Mouse (Mus musculus) CH12.LX (cell line): ENCODE measurements around the gene Olfr221. TPM values are rescaled to one million over a fixed set of nuclear protein-coding genes. Genes with fewer than 3 reads are reported as not detected.

Experiments
- DNase-seq: peaks from one replicate; pipeline ENCODE4 v3.0.0-alpha.2; 2013; ENCODE audit errors: extremely low read depth
- H3K27ac ChIP-seq: 2 replicates; pipeline ENCODE4 v1.5.1; 2012; ENCODE audit warnings: low read depth, mild to moderate bottlenecking, control low read depth, moderate library complexity; ENCODE audit not compliant: insufficient read depth
- H3K27me3 ChIP-seq: replicated peaks from 2 replicates; pipeline ENCODE3; 2012; ENCODE audit warnings: inconsistent platforms
- H3K36me3 ChIP-seq, 2 experiments: replicated peaks in 1 of 2; 2 replicates each; pipeline versions ENCODE3 to v1.6.1; 2012; ENCODE audit warnings: inconsistent platforms in 1 of 2, low read length in 1 of 2, mild to moderate bottlenecking in 1 of 2, mixed read lengths in 1 of 2, moderate library complexity in 1 of 2; ENCODE audit not compliant: control insufficient read depth in 1 of 2, insufficient read depth in 1 of 2
- H3K4me1 ChIP-seq, 2 experiments: 2 replicates each; pipeline ENCODE4 v1.6.1; 2012; ENCODE audit warnings: inconsistent platforms in 1 of 2, moderate library complexity in 1 of 2; ENCODE audit not compliant: insufficient read depth in 2 of 2, control insufficient read depth in 1 of 2
- H3K4me2 ChIP-seq: 2 replicates; pipeline ENCODE4 v1.6.1; 2012; ENCODE audit warnings: low read depth, mild to moderate bottlenecking, control low read depth; ENCODE audit not compliant: poor library complexity, insufficient read depth, severe bottlenecking
- H3K4me3 ChIP-seq, 3 experiments: fragments of 150-350 bp in 1 of 3; sonication (generic) in 1 of 3; replicated peaks in 1 of 3; 2 replicates each; pipeline versions ENCODE3 to v1.5.1; 2011 to 2012; ENCODE audit warnings: low read depth in 2 of 3, low read length in 2 of 3, mild to moderate bottlenecking in 2 of 3, moderate library complexity in 2 of 3, control low read depth in 1 of 3, improper control_type of control experiment in 1 of 3, inconsistent platforms in 1 of 3, mixed read lengths in 1 of 3; ENCODE audit not compliant: poor library complexity in 1 of 3
- H3K79me2 ChIP-seq: replicated peaks from 2 replicates; pipeline ENCODE4 v1.6.1; 2012; ENCODE audit warnings: mild to moderate bottlenecking, moderate library complexity; ENCODE audit not compliant: control insufficient read depth, poor library complexity, insufficient read depth, severe bottlenecking; ENCODE audit errors: extremely low read depth
- H3K9ac ChIP-seq: 2 replicates; pipeline ENCODE4 v1.6.1; 2012; ENCODE audit warnings: low read depth, mild to moderate bottlenecking, control low read depth, moderate library complexity; ENCODE audit not compliant: insufficient read depth
- H3K9me3 ChIP-seq: replicated peaks from 2 replicates; pipeline ENCODE3; 2012; ENCODE audit warnings: low read length, inconsistent platforms, mixed read lengths
- CHD1 ChIP-seq: IDR thresholded peaks from 2 replicates; pipeline ENCODE4 v1.6.1; 2012; ENCODE audit warnings: low read depth, low read length, improper control_type of control experiment, inconsistent platforms
- ELF1 ChIP-seq: IDR thresholded peaks from 2 replicates; pipeline ENCODE4 v1.6.1; 2014; ENCODE audit warnings: low read depth, mild to moderate bottlenecking, inconsistent platforms, low read length, improper control_type of control experiment
- EP300 ChIP-seq: IDR thresholded peaks from 2 replicates; pipeline ENCODE4 v1.6.1; 2011; ENCODE audit warnings: low read length, improper control_type of control experiment
- ETS1 ChIP-seq: conservative IDR thresholded peaks from 2 replicates; pipeline ENCODE4 v1.6.1; 2012; ENCODE audit warnings: low read depth, mild to moderate bottlenecking, inconsistent platforms, low read length, improper control_type of control experiment, moderate library complexity
- JUN ChIP-seq: IDR thresholded peaks from 2 replicates; pipeline ENCODE4 v1.6.1; 2011; ENCODE audit warnings: low read depth, mild to moderate bottlenecking, low read length, improper control_type of control experiment, moderate library complexity; ENCODE audit not compliant: insufficient read depth
- MXI1 ChIP-seq: IDR thresholded peaks from 2 replicates; pipeline ENCODE4 v1.6.1; 2011; ENCODE audit warnings: mild to moderate bottlenecking, low read depth, low read length, improper control_type of control experiment
- MYC ChIP-seq: IDR thresholded peaks from 2 replicates; pipeline ENCODE4 v1.6.1; 2011; ENCODE audit warnings: low read depth, mild to moderate bottlenecking, improper control_type of control experiment, low read length
- NELFE ChIP-seq: IDR thresholded peaks from 2 replicates; pipeline ENCODE4 v1.6.1; 2011; ENCODE audit warnings: low read depth, low read length, improper control_type of control experiment
- RCOR1 ChIP-seq: conservative IDR thresholded peaks from 2 replicates; pipeline ENCODE4 v1.6.1; 2012; ENCODE audit warnings: low read depth, mild to moderate bottlenecking, inconsistent platforms, low read length, improper control_type of control experiment
- TCF12 ChIP-seq: IDR thresholded peaks from 2 replicates; pipeline ENCODE4 v1.6.1; 2014; ENCODE audit warnings: low read depth, mild to moderate bottlenecking, inconsistent platforms, low read length, improper control_type of control experiment
- USF2 ChIP-seq: conservative IDR thresholded peaks from 2 replicates; pipeline ENCODE4 v1.6.1; 2011; ENCODE audit warnings: low read depth, low read length, improper control_type of control experiment
- ZKSCAN1 ChIP-seq: IDR thresholded peaks from 2 replicates; pipeline ENCODE4 v1.6.1; 2012; ENCODE audit warnings: low read depth, inconsistent platforms, low read length, improper control_type of control experiment, borderline replicate concordance
- ZMIZ1 ChIP-seq: IDR thresholded peaks from 2 replicates; pipeline ENCODE4 v1.6.1; 2012; ENCODE audit warnings: low read depth, mild to moderate bottlenecking, inconsistent platforms, low read length, improper control_type of control experiment
- dilution Hi-C: fragments of 300-500 bp; cut with MboI; formaldehyde crosslinking; loops from 2 replicates; pipeline ENCODE4 v1.14.3; 2020; ENCODE audit warnings: low sequenced_read_pairs; ENCODE audit not compliant: extremely low pct_unique_long_range_greater_than_20kb, extremely low pct_ligation_motif_present
- in situ Hi-C: fragments of 300-500 bp; cut with MboI; formaldehyde crosslinking; loops from 3 replicates; pipeline ENCODE4 v1.14.3; 2019; ENCODE audit warnings: low sequenced_read_pairs, low pct_ligation_motif_present, low pct_unique_long_range_greater_than_20kb, mixed read lengths
- polyA plus RNA-seq: library from polyadenylated mRNA; unstranded; fragments of >175 nt; gene quantifications from 2 replicates; pipeline ENCODE4 v1.2.1, GENCODE M21; 2012; ENCODE audit warnings: low read depth; ENCODE audit not compliant: insufficient read length
- total RNA-seq, 2 experiments: library from RNA; depleted of rRNA; stranded (reverse); fragments of 300-350 nt in 1 of 2; fragments of >200 nt in 1 of 2; gene quantifications; 2 replicates each; pipeline ENCODE4 v1.2.3; 2012 to 2014

Gene Olfr221
- total and polyA plus RNA-seq, 3 experiments, result not detected

GRCm38 (mm10) chr14:52018248-52019050 lies 23.8 kb downstream of the Olfr221 start:
- Histone ChIP-seq H3K36me3 (peaks cover 0 to 17% of the 10 kb centered on the region in 2 experiments), H3K9me3 (no peaks in the 10 kb centered on the region), H3K4me2 (peak overlapping the region; percentile 63), H3K9ac (peak overlapping the region; percentile 94; the same call in 1 of the 2 replicates), H3K4me3 (peak overlapping the region in 2 of 3 experiments; percentile 67 to 72)
- in situ Hi-C loops, result no loop called here
- dilution Hi-C loops, result no loop called here
- DNase-seq, result no peak
- TF ChIP-seq ETS1 (no peak), ZKSCAN1 (peak; percentile 84)
- TF ChIP-seq, all 38 proteins: peak for 1
- H3K79me2 ChIP-seq, result no peaks in the 10 kb centered on the region; the same call in 1 of the 2 replicates
- H3K4me1 ChIP-seq, result peaks cover 21 to 51% of the 10 kb centered on the region in 2 experiments
- no peaks in the 10 kb centered on the region for H3K27me3 ChIP-seq
- no peak overlapping the region for H3K27ac ChIP-seq

- no peak for DNase-seq
- Histone ChIP-seq H3K4me1 (peaks cover 21 to 55% of the 10 kb centered on the region in 2 experiments), H3K9ac (no peak overlapping the region), H3K27ac (no peak overlapping the region), H3K9me3 (no peaks in the 10 kb centered on the region), H3K4me3 (no peak overlapping the region), H3K79me2 (no peaks in the 10 kb centered on the region; the same call in 1 of the 2 replicates), H3K4me2 (no peak overlapping the region), H3K27me3 (no peaks in the 10 kb centered on the region), H3K36me3 (peaks cover 0 to 17% of the 10 kb centered on the region in 2 experiments)
- dilution Hi-C loops, result no loop called here
- TF ChIP-seq MYC (no peak), ZMIZ1 (no peak), CHD1 (no peak), ELF1 (no peak), USF2 (no peak), TCF12 (no peak), JUN (no peak), NELFE (no peak), MXI1 (no peak), RCOR1 (no peak), EP300 (no peak)
- in situ Hi-C loops, result no loop called here
Measured at GRCm38 (mm10) chr14:52017662-52018061, 24.6 kb downstream of the Olfr221 start.
